Mouse (Mus musculus): ENCODE data around the gene Uqcc2.

GRCm38 (mm10) chr17:27082796-27083195 is 50.9 kb downstream of the Uqcc2 start:
- TF ChIP-seq CTCF (IDR thresholded peaks at IDR 0.05; ENCODE audit: low read depth, low read length) (no peak), POLR2AphosphoS5 (IDR thresholded peaks at IDR 0.05; ENCODE audit: insufficient replicate concordance, low read depth, low read length) (no peak)
